Mouse (Mus musculus) layer of hippocampus, postnatal 25 days (tissue): ENCODE data around the gene Lrp3. TPM values are rescaled to one million over a fixed set of nuclear protein-coding genes. Genes with fewer than 3 reads are reported as not detected.

Experiments used
- DNase-seq, 2 experiments: peaks; one replicate each; pipeline ENCODE4 v3.0.0; 2022; ENCODE audit warnings: mixed read lengths in 2 of 2, low spot score in 1 of 2; ENCODE audit errors: extremely low spot score in 1 of 2
- total RNA-seq, 2 experiments: library from RNA; stranded (reverse); gene quantifications; 2 replicates each; pipeline ENCODE4 v1.2.3; 2021

The Lrp3 gene
- total RNA-seq, 2 experiments from 2014 or later: 69.7 to 76.6 TPM

GRCm38 (mm10) chr7:35197022-35197421, 18.3 kb downstream of the Lrp3 start:
- DNase-seq: no peak

GRCm38 (mm10) chr7:35191276-35191675, 24.0 kb downstream of the Lrp3 start:
- DNase-seq: no peak

- no peak for DNase-seq
Measured at GRCm38 (mm10) chr7:35189699-35190098, 25.6 kb downstream of the Lrp3 start.

GRCm38 (mm10) chr7:35185889-35186569, 29.3 kb downstream of the Lrp3 start, which contains the start of gene Slc7a10:
Gene Slc7a10 (plus strand): TSS chr7:35186385.
- DNase-seq: no peak

- DNase-seq: peak in 1 of 2 experiments; percentile 39
Measured at GRCm38 (mm10) chr7:35184833-35185724, 30.2 kb downstream of the Lrp3 start.

- DNase-seq: peak in 1 of 2 experiments; percentile 55
Measured at GRCm38 (mm10) chr7:35176412-35177381, 38.6 kb downstream of the Lrp3 start.

GRCm38 (mm10) chr7:35175533-35175932, 39.8 kb downstream of the Lrp3 start:
- DNase-seq: no peak

- no peak for DNase-seq
Measured at GRCm38 (mm10) chr7:35172519-35172918, 42.8 kb downstream of the Lrp3 start.

- peak; percentile 54 to 85 for DNase-seq
Measured at GRCm38 (mm10) chr7:35171867-35172382, 43.4 kb downstream of the Lrp3 start.

GRCm38 (mm10) chr7:35169341-35169740, 46.0 kb downstream of the Lrp3 start:
- peak; percentile 82 to 98 for DNase-seq

GRCm38 (mm10) chr7:35167925-35168324, 47.4 kb downstream of the Lrp3 start:
- no peak for DNase-seq

- no peak for DNase-seq
Measured at GRCm38 (mm10) chr7:35166988-35167387, 48.3 kb downstream of the Lrp3 start.

- no peak for DNase-seq
Measured at GRCm38 (mm10) chr7:35164131-35164530, 51.2 kb downstream of the Lrp3 start.

GRCm38 (mm10) chr7:35163600-35163999, 51.7 kb downstream of the Lrp3 start:
- no peak for DNase-seq

- DNase-seq: no peak
Measured at GRCm38 (mm10) chr7:35162443-35162842, 52.9 kb downstream of the Lrp3 start.

- DNase-seq: no peak
Measured at GRCm38 (mm10) chr7:35157512-35157911, 57.8 kb downstream of the Lrp3 start.

GRCm38 (mm10) chr7:35156561-35157477, 58.5 kb downstream of the Lrp3 start:
- no peak for DNase-seq

GRCm38 (mm10) chr7:35154449-35154848, 60.8 kb downstream of the Lrp3 start:
- no peak for DNase-seq

- no peak for DNase-seq
Measured at GRCm38 (mm10) chr7:35150860-35151259, 64.4 kb downstream of the Lrp3 start.
